Mouse (Mus musculus) CD4-positive, CD25-positive, alpha-beta regulatory T cell, adult 4 months (primary cell): ENCODE results near the gene Rfpl4b. TPM values are rescaled to one million over a fixed set of nuclear protein-coding genes. Genes with fewer than 3 reads are reported as not detected.
"Not testable (repeated sequence)": the region's sequence is repeated elsewhere in the genome, so short reads cannot be mapped to it uniquely, and the experiment has no call there.

ENCODE experiments used
- ATAC-seq: one replicate; pipeline ENCODE4 v1.8.0; 2017
- polyA plus RNA-seq, 2 experiments: library from polyadenylated mRNA; unstranded; fragments of 100-300 nt; shearing (Covaris generic); gene quantifications; one replicate each; pipeline ENCODE4 v1.2.1; 2017

Rfpl4b gene
- not detected for polyA plus RNA-seq

DNA sequence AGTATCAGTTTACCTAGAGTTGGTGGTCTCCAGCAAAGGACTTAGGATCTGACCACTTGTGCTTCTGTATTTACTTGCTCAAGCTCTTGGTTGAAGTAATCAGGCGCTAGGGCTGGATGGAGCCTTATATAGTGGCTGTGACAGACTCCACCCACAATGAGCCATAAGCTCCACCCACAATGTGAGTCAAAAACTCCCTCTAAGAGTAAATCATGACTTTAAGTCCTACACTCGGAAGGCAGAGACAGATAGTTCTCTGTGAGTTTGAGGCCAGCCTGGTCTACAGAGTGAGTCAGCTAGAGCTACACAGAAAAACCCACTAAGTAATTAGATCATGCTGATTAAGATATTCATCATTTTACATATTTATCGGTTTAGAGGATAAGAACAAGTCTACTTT is at the start of gene Rfpl4b:
TSS of gene Rfpl4b (minus strand) at position 101 of the 400 bp plus-strand sequence.
- no peak for ATAC-seq

- ATAC-seq, result no peak
Measured at GRCm38 (mm10) chr10:38855186-38855585, 33.6 kb upstream of the Rfpl4b start.

- ATAC-seq, result not testable (repeated sequence)
Measured at GRCm38 (mm10) chr10:38850006-38850405, 28.4 kb upstream of the Rfpl4b start.

DNA sequence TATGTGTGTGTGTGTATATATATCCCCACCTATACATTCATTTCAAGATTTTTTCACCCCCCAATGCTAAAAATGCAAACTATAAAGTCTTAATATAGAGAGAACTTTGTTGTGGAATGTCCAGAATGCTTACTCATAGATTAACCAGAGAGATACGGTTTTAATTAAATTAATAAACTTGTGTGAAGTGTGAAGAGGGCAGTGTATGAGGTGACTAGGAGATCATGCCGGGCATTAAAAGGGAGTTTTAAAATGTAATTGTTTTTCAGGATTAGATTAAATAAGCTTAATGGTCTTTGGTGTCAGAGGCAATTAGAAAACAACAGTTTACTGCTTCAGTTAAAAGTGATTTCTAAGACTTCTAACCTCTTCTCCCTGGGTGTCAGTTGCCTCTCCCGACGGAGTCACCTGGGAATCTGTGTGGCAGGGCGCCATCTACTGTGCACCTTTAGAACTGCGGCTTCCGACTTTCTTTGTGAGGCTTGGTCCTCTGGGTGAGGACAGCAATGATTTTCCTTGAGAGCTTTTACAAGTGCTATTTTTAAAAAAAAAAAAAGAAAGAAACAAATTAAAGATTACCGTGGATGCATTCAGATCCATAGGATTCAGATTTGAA is 27.4 kb upstream of the Rfpl4b start:
- ATAC-seq, result no peak

GRCm38 (mm10) chr10:38848231-38848630 is 26.7 kb upstream of the Rfpl4b start:
- ATAC-seq, result no peak

- no peak for ATAC-seq
Measured at GRCm38 (mm10) chr10:38823741-38824140, 2.2 kb upstream of the Rfpl4b start.

DNA sequence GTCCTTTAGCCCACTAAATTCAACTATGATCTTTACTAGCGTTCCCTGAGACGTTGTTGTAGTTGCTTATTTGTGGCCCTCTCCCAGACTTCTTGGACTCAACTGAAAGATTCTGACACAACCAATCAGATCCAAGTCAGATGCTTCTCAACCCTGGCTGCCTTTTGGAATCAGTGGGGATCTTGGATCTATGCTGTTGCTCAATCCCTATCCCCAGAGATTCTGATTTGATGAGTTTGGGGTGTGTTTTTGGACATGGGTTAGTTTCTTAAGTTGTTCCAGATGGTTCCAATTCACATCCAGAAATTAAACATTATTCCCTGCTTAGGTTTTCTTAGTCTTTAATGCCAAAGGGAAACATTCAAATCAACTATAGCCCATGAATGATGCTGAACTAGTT is 15.5 kb downstream of the Rfpl4b start:
- no peak for ATAC-seq

- no peak for ATAC-seq
Measured at GRCm38 (mm10) chr10:38804047-38804446, 17.5 kb downstream of the Rfpl4b start.

- no peak for ATAC-seq
Measured at GRCm38 (mm10) chr10:38803304-38803703, 18.3 kb downstream of the Rfpl4b start.

- ATAC-seq, result no peak
Measured at GRCm38 (mm10) chr10:38788612-38789011, 33.0 kb downstream of the Rfpl4b start.

Other genes starting within 250 kb of the Rfpl4b start
- gene Lama4, start 143.7 kb upstream of the Rfpl4b start, polyA plus RNA-seq, result under 1 TPM in 1 of 2 experiments, not detected in 1; 0.16 TPM